Mouse (Mus musculus) liver, embryonic 16.5 days (tissue): ENCODE data around the gene Ubr1. TPM values are rescaled to one million over a fixed set of nuclear protein-coding genes. Genes with fewer than 3 reads are reported as not detected.

Source experiments
- ATAC-seq: fragments of 200-750 bp; cut with Nextera tagmentation; 2 replicates; pipeline ENCODE4 v1.8.0; 2017; ENCODE audit warnings: low read depth, mild to moderate bottlenecking, moderate number of reproducible peaks, moderate library complexity
- H3K27ac ChIP-seq: fragments of 300-500 bp; sonication (generic); 2 replicates; pipeline ENCODE4 v1.5.1; 2014; ENCODE audit warnings: mild to moderate bottlenecking, low read length
- H3K27me3 ChIP-seq: fragments of 300-500 bp; sonication (generic); 2 replicates; pipeline ENCODE4 v1.6.1; 2014; ENCODE audit warnings: low read depth, low read length, mixed read lengths; ENCODE audit not compliant: control insufficient read depth, insufficient read depth
- H3K36me3 ChIP-seq: fragments of 300-500 bp; sonication (generic); 2 replicates; pipeline ENCODE4 v1.6.1; 2014; ENCODE audit warnings: mild to moderate bottlenecking; ENCODE audit not compliant: control insufficient read depth, insufficient read depth
- H3K4me1 ChIP-seq: fragments of 300-500 bp; sonication (generic); 2 replicates; pipeline ENCODE4 v1.6.1; 2014; ENCODE audit warnings: low read depth, low read length, mixed read lengths; ENCODE audit not compliant: control insufficient read depth
- H3K4me2 ChIP-seq: fragments of 300-500 bp; sonication (generic); 2 replicates; pipeline ENCODE4 v1.6.1; 2014; ENCODE audit warnings: low read depth, low read length, mixed read lengths
- H3K4me3 ChIP-seq: fragments of 300-500 bp; sonication (generic); 2 replicates; pipeline ENCODE4 v1.5.1; 2014; ENCODE audit warnings: low read depth, mild to moderate bottlenecking, low read length
- H3K9ac ChIP-seq: fragments of 300-500 bp; sonication (generic); 2 replicates; pipeline ENCODE4 v1.6.1; 2014; ENCODE audit warnings: low read depth, low read length
- H3K9me3 ChIP-seq: fragments of 300-500 bp; sonication (generic); replicated peaks from 2 replicates; pipeline ENCODE4 v1.6.1; 2016; ENCODE audit warnings: low read length; ENCODE audit not compliant: control insufficient read depth
- WGBS: fragments of 180-500 bp; shearing (Covaris S2); extraction: QIAGEN DNeasy Blood & Tissue Kit; methylation state at CpG from one replicate; pipeline ENCODE4 v1.1.7; 2014; ENCODE audit not compliant: insufficient replicate concordance; 5-methylcytosine and 5-hydroxymethylcytosine counted together
- polyA plus RNA-seq: library from polyadenylated mRNA; unstranded; fragments of >200 nt; fragmentation: Nextera tagmentation; extraction: Ambion mirVana; gene quantifications from 2 replicates; pipeline ENCODE4 v1.2.1, GENCODE M21; 2015

Gene Ubr1
- polyA plus RNA-seq, 1 experiment from 2014 or later, result 11.1 TPM

- H3K36me3 ChIP-seq, result peaks cover 33% of the 10 kb centered on the region
Measured at GRCm38 (mm10) chr2:120896361-120896760, 74.2 kb downstream of the Ubr1 start.

GRCm38 (mm10) chr2:120887601-120888000 lies 82.9 kb downstream of the Ubr1 start:
- H3K9me3 ChIP-seq, result no peaks in the 10 kb centered on the region

More at GRCm38 (mm10) chr2:120896361-120896760, 74.2 kb downstream of the Ubr1 start:
- Histone ChIP-seq H3K27ac (no peak overlapping the region), H3K9me3 (no peaks in the 10 kb centered on the region), H3K4me3 (no peak overlapping the region), H3K4me2 (no peak overlapping the region), H3K4me1 (no peaks in the 10 kb centered on the region), H3K9ac (no peak overlapping the region), H3K27me3 (no peaks in the 10 kb centered on the region)
- WGBS, result 95% methylated on average over 3 of the region's 3 CpGs
- ATAC-seq, result no peak

GRCm38 (mm10) chr2:120873192-120873591 lies 97.3 kb downstream of the Ubr1 start:
- Histone ChIP-seq H3K9ac (no peak overlapping the region), H3K4me2 (no peak overlapping the region), H3K4me1 (no peaks in the 10 kb centered on the region), H3K9me3 (no peaks in the 10 kb centered on the region), H3K27me3 (no peaks in the 10 kb centered on the region), H3K27ac (no peak overlapping the region), H3K36me3 (peaks cover 20% of the 10 kb centered on the region), H3K4me3 (no peak overlapping the region)
- no peak for ATAC-seq
- WGBS, result 74% methylated on average over 2 of the region's 2 CpGs

More at GRCm38 (mm10) chr2:120887601-120888000, 82.9 kb downstream of the Ubr1 start:
- Histone ChIP-seq H3K27me3 (no peaks in the 10 kb centered on the region), H3K4me1 (no peaks in the 10 kb centered on the region), H3K27ac (no peak overlapping the region), H3K36me3 (peaks cover 28% of the 10 kb centered on the region), H3K4me3 (no peak overlapping the region), H3K9ac (no peak overlapping the region), H3K4me2 (no peak overlapping the region)
- no peak for ATAC-seq
- 77% methylated on average over 5 of the region's 5 CpGs for WGBS

- Histone ChIP-seq H3K27ac (no peak overlapping the region), H3K4me3 (no peak overlapping the region), H3K4me1 (no peaks in the 10 kb centered on the region), H3K4me2 (no peak overlapping the region), H3K9ac (no peak overlapping the region), H3K27me3 (no peaks in the 10 kb centered on the region), H3K9me3 (no peaks in the 10 kb centered on the region), H3K36me3 (peaks cover 23% of the 10 kb centered on the region)
- no peak for ATAC-seq
- 83% methylated on average over 9 of the region's 9 CpGs for WGBS
Measured at GRCm38 (mm10) chr2:120871447-120872336, 98.8 kb downstream of the Ubr1 start.

- H3K9me3 ChIP-seq, result no peaks in the 10 kb centered on the region
- 84% methylated on average over 5 of the region's 5 CpGs for WGBS
- H3K4me3 ChIP-seq, result no peak overlapping the region
- H3K9ac ChIP-seq, result no peak overlapping the region
- H3K36me3 ChIP-seq, result peaks cover 30% of the 10 kb centered on the region
- H3K4me1 ChIP-seq, result no peaks in the 10 kb centered on the region
- no peak overlapping the region for H3K27ac ChIP-seq
- H3K27me3 ChIP-seq, result no peaks in the 10 kb centered on the region
- H3K4me2 ChIP-seq, result no peak overlapping the region
- ATAC-seq, result no peak
Measured at GRCm38 (mm10) chr2:120867336-120867735, 103.2 kb downstream of the Ubr1 start.

GRCm38 (mm10) chr2:120866561-120866960 lies 104.0 kb downstream of the Ubr1 start:
- Histone ChIP-seq H3K27me3 (no peaks in the 10 kb centered on the region), H3K36me3 (peaks cover 35% of the 10 kb centered on the region), H3K27ac (no peak overlapping the region), H3K9ac (no peak overlapping the region), H3K4me2 (no peak overlapping the region), H3K9me3 (no peaks in the 10 kb centered on the region), H3K4me1 (no peaks in the 10 kb centered on the region), H3K4me3 (no peak overlapping the region)
- WGBS, result 19% methylated on average over 1 of the region's 1 CpGs
- no peak for ATAC-seq

GRCm38 (mm10) chr2:120863389-120863788 lies 107.1 kb downstream of the Ubr1 start:
- H3K9me3 ChIP-seq, result no peaks in the 10 kb centered on the region
- WGBS, result 96% methylated on average over 1 of the region's 1 CpGs
- H3K27ac ChIP-seq, result no peak overlapping the region
- H3K4me1 ChIP-seq, result no peaks in the 10 kb centered on the region
- H3K4me3 ChIP-seq, result no peak overlapping the region
- ATAC-seq, result no peak
- H3K9ac ChIP-seq, result no peak overlapping the region
- H3K27me3 ChIP-seq, result no peaks in the 10 kb centered on the region
- peaks cover 31% of the 10 kb centered on the region for H3K36me3 ChIP-seq
- no peak overlapping the region for H3K4me2 ChIP-seq

- Histone ChIP-seq H3K4me1 (no peaks in the 10 kb centered on the region), H3K27ac (no peak overlapping the region), H3K27me3 (no peaks in the 10 kb centered on the region), H3K9me3 (no peaks in the 10 kb centered on the region), H3K4me2 (no peak overlapping the region), H3K4me3 (no peak overlapping the region), H3K9ac (no peak overlapping the region), H3K36me3 (peaks cover 27% of the 10 kb centered on the region)
- 51% methylated on average over 1 of the region's 1 CpGs for WGBS
- ATAC-seq, result no peak
Measured at GRCm38 (mm10) chr2:120860699-120861098, 109.8 kb downstream of the Ubr1 start.

- 80% methylated on average over 3 of the region's 3 CpGs for WGBS
- H3K9ac ChIP-seq, result no peak overlapping the region
- no peak for ATAC-seq
- no peaks in the 10 kb centered on the region for H3K9me3 ChIP-seq
- H3K27me3 ChIP-seq, result no peaks in the 10 kb centered on the region
- no peak overlapping the region for H3K4me3 ChIP-seq
- no peaks in the 10 kb centered on the region for H3K4me1 ChIP-seq
- no peak overlapping the region for H3K27ac ChIP-seq
- peaks cover 18% of the 10 kb centered on the region for H3K36me3 ChIP-seq
- no peak overlapping the region for H3K4me2 ChIP-seq
Measured at GRCm38 (mm10) chr2:120858131-120858530, 112.4 kb downstream of the Ubr1 start.
